Mouse (Mus musculus) CH12.LX (cell line): ENCODE data around the gene Asic2. TPM values are rescaled to one million over a fixed set of nuclear protein-coding genes. Genes with fewer than 3 reads are reported as not detected.

Experiments
- DNase-seq: peaks from one replicate; pipeline ENCODE4 v3.0.0-alpha.2; 2013; ENCODE audit errors: extremely low read depth
- H3K27ac ChIP-seq: 2 replicates; pipeline ENCODE4 v1.5.1; 2012; ENCODE audit warnings: low read depth, mild to moderate bottlenecking, control low read depth, moderate library complexity; ENCODE audit not compliant: insufficient read depth
- H3K27me3 ChIP-seq: replicated peaks from 2 replicates; pipeline ENCODE3; 2012; ENCODE audit warnings: inconsistent platforms
- H3K36me3 ChIP-seq, 2 experiments: replicated peaks in 1 of 2; 2 replicates each; pipeline versions ENCODE3 to v1.6.1; 2012; ENCODE audit warnings: inconsistent platforms in 1 of 2, low read length in 1 of 2, mild to moderate bottlenecking in 1 of 2, mixed read lengths in 1 of 2, moderate library complexity in 1 of 2; ENCODE audit not compliant: control insufficient read depth in 1 of 2, insufficient read depth in 1 of 2
- H3K4me1 ChIP-seq, 2 experiments: 2 replicates each; pipeline ENCODE4 v1.6.1; 2012; ENCODE audit warnings: inconsistent platforms in 1 of 2, moderate library complexity in 1 of 2; ENCODE audit not compliant: insufficient read depth in 2 of 2, control insufficient read depth in 1 of 2
- H3K4me2 ChIP-seq: 2 replicates; pipeline ENCODE4 v1.6.1; 2012; ENCODE audit warnings: low read depth, mild to moderate bottlenecking, control low read depth; ENCODE audit not compliant: poor library complexity, insufficient read depth, severe bottlenecking
- H3K4me3 ChIP-seq, 3 experiments: fragments of 150-350 bp in 1 of 3; sonication (generic) in 1 of 3; replicated peaks in 1 of 3; 2 replicates each; pipeline versions ENCODE3 to v1.5.1; 2011 to 2012; ENCODE audit warnings: low read depth in 2 of 3, low read length in 2 of 3, mild to moderate bottlenecking in 2 of 3, moderate library complexity in 2 of 3, control low read depth in 1 of 3, improper control_type of control experiment in 1 of 3, inconsistent platforms in 1 of 3, mixed read lengths in 1 of 3; ENCODE audit not compliant: poor library complexity in 1 of 3
- H3K79me2 ChIP-seq: replicated peaks from 2 replicates; pipeline ENCODE4 v1.6.1; 2012; ENCODE audit warnings: mild to moderate bottlenecking, moderate library complexity; ENCODE audit not compliant: control insufficient read depth, poor library complexity, insufficient read depth, severe bottlenecking; ENCODE audit errors: extremely low read depth
- H3K9ac ChIP-seq: 2 replicates; pipeline ENCODE4 v1.6.1; 2012; ENCODE audit warnings: low read depth, mild to moderate bottlenecking, control low read depth, moderate library complexity; ENCODE audit not compliant: insufficient read depth
- H3K9me3 ChIP-seq: replicated peaks from 2 replicates; pipeline ENCODE3; 2012; ENCODE audit warnings: low read length, inconsistent platforms, mixed read lengths
- BHLHE40 ChIP-seq: IDR thresholded peaks from 2 replicates; pipeline ENCODE4 v1.6.1; 2011; ENCODE audit warnings: mild to moderate bottlenecking, low read depth, low read length, improper control_type of control experiment
- CHD1 ChIP-seq: IDR thresholded peaks from 2 replicates; pipeline ENCODE4 v1.6.1; 2012; ENCODE audit warnings: low read depth, low read length, improper control_type of control experiment, inconsistent platforms
- CHD2 ChIP-seq: IDR thresholded peaks from 2 replicates; pipeline ENCODE4 v1.6.1; 2011; ENCODE audit warnings: low read length, improper control_type of control experiment
- ELF1 ChIP-seq: IDR thresholded peaks from 2 replicates; pipeline ENCODE4 v1.6.1; 2014; ENCODE audit warnings: low read depth, mild to moderate bottlenecking, inconsistent platforms, low read length, improper control_type of control experiment
- ETS1 ChIP-seq: conservative IDR thresholded peaks from 2 replicates; pipeline ENCODE4 v1.6.1; 2012; ENCODE audit warnings: low read depth, mild to moderate bottlenecking, inconsistent platforms, low read length, improper control_type of control experiment, moderate library complexity
- GABPA ChIP-seq: IDR thresholded peaks from 2 replicates; pipeline ENCODE4 v1.6.1; 2012; ENCODE audit warnings: low read depth, low read length, improper control_type of control experiment, inconsistent platforms; ENCODE audit not compliant: insufficient replicate concordance
- JUN ChIP-seq: IDR thresholded peaks from 2 replicates; pipeline ENCODE4 v1.6.1; 2011; ENCODE audit warnings: low read depth, mild to moderate bottlenecking, low read length, improper control_type of control experiment, moderate library complexity; ENCODE audit not compliant: insufficient read depth
- MXI1 ChIP-seq: IDR thresholded peaks from 2 replicates; pipeline ENCODE4 v1.6.1; 2011; ENCODE audit warnings: mild to moderate bottlenecking, low read depth, low read length, improper control_type of control experiment
- NELFE ChIP-seq: IDR thresholded peaks from 2 replicates; pipeline ENCODE4 v1.6.1; 2011; ENCODE audit warnings: low read depth, low read length, improper control_type of control experiment
- PAX5 ChIP-seq: IDR thresholded peaks from 2 replicates; pipeline ENCODE4 v1.6.1; 2012; ENCODE audit warnings: low read length, inconsistent platforms, mixed read lengths
- POLR2A ChIP-seq: IDR thresholded peaks from 2 replicates; pipeline ENCODE4 v1.6.1; 2011; ENCODE audit warnings: low read depth, mild to moderate bottlenecking, improper control_type of control experiment, low read length
- POLR2AphosphoS2 ChIP-seq: IDR thresholded peaks from 2 replicates; pipeline ENCODE4 v1.6.1; 2011; ENCODE audit warnings: low read depth, low read length, improper control_type of control experiment
- SMC3 ChIP-seq: IDR thresholded peaks from 2 replicates; pipeline ENCODE4 v1.6.1; 2011; ENCODE audit warnings: low read depth, low read length, improper control_type of control experiment
- TBP ChIP-seq: conservative IDR thresholded peaks from 2 replicates; pipeline ENCODE4 v1.6.1; 2011; ENCODE audit warnings: low read depth, low read length, improper control_type of control experiment
- TCF12 ChIP-seq: IDR thresholded peaks from 2 replicates; pipeline ENCODE4 v1.6.1; 2014; ENCODE audit warnings: low read depth, mild to moderate bottlenecking, inconsistent platforms, low read length, improper control_type of control experiment
- USF1 ChIP-seq: IDR thresholded peaks from 2 replicates; pipeline ENCODE4 v1.6.1; 2014; ENCODE audit warnings: low read depth, mild to moderate bottlenecking, inconsistent platforms, low read length, improper control_type of control experiment
- USF2 ChIP-seq: conservative IDR thresholded peaks from 2 replicates; pipeline ENCODE4 v1.6.1; 2011; ENCODE audit warnings: low read depth, low read length, improper control_type of control experiment
- ZC3H11A ChIP-seq: IDR thresholded peaks from 2 replicates; pipeline ENCODE4 v1.6.1; 2012; ENCODE audit warnings: low read depth, mild to moderate bottlenecking, inconsistent platforms, low read length, improper control_type of control experiment
- ZKSCAN1 ChIP-seq: IDR thresholded peaks from 2 replicates; pipeline ENCODE4 v1.6.1; 2012; ENCODE audit warnings: low read depth, inconsistent platforms, low read length, improper control_type of control experiment, borderline replicate concordance
- dilution Hi-C: fragments of 300-500 bp; cut with MboI; formaldehyde crosslinking; loops from 2 replicates; pipeline ENCODE4 v1.14.3; 2020; ENCODE audit warnings: low sequenced_read_pairs; ENCODE audit not compliant: extremely low pct_unique_long_range_greater_than_20kb, extremely low pct_ligation_motif_present
- in situ Hi-C: fragments of 300-500 bp; cut with MboI; formaldehyde crosslinking; loops from 3 replicates; pipeline ENCODE4 v1.14.3; 2019; ENCODE audit warnings: low sequenced_read_pairs, low pct_ligation_motif_present, low pct_unique_long_range_greater_than_20kb, mixed read lengths
- polyA plus RNA-seq: library from polyadenylated mRNA; unstranded; fragments of >175 nt; gene quantifications from 2 replicates; pipeline ENCODE4 v1.2.1, GENCODE M21; 2012; ENCODE audit warnings: low read depth; ENCODE audit not compliant: insufficient read length
- total RNA-seq, 2 experiments: library from RNA; depleted of rRNA; stranded (reverse); fragments of 300-350 nt in 1 of 2; fragments of >200 nt in 1 of 2; gene quantifications; 2 replicates each; pipeline ENCODE4 v1.2.3; 2012 to 2014

Gene Asic2
- total and polyA plus RNA-seq, 3 experiments, result not detected

DNA sequence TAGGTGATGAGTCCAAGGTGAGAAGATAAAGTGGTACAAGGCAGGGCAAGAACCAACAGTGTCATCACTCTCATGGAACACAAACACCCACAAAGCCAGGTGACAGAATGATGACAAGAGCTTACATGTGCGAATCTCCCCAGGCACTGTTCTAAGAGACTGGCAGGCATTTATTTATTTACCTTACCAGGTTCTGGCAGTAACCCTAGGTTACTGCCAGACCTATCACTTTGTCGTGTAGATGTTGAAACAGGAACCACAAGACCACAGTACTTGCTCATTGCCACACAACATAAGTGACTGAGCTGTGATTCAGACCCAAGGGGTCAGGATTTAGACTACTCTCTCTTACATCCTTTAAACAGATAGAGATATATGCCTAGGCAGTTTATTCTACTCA is 46.8 kb upstream of the Asic2 start:
- Histone ChIP-seq H3K4me3 (no peak overlapping the region), H3K9ac (no peak overlapping the region), H3K36me3 (no peaks in the 10 kb centered on the region), H3K9me3 (no peaks in the 10 kb centered on the region), H3K4me2 (no peak overlapping the region), H3K27ac (no peak overlapping the region), H3K27me3 (peaks cover 4% of the 10 kb centered on the region), H3K79me2 (no peaks in the 10 kb centered on the region), H3K4me1 (peaks cover 10 to 42% of the 10 kb centered on the region in 2 experiments; a peak in 3 of 4 replicates)
- TF ChIP-seq GABPA (no peak), PAX5 (no peak), BHLHE40 (no peak), ZKSCAN1 (no peak), USF2 (no peak), NELFE (no peak), TCF12 (no peak), ELF1 (no peak), CHD1 (no peak), ZC3H11A (no peak), POLR2AphosphoS2 (no peak)
- dilution Hi-C loops, result no loop called here
- in situ Hi-C loops, result no loop called here
- no peak for DNase-seq

DNA sequence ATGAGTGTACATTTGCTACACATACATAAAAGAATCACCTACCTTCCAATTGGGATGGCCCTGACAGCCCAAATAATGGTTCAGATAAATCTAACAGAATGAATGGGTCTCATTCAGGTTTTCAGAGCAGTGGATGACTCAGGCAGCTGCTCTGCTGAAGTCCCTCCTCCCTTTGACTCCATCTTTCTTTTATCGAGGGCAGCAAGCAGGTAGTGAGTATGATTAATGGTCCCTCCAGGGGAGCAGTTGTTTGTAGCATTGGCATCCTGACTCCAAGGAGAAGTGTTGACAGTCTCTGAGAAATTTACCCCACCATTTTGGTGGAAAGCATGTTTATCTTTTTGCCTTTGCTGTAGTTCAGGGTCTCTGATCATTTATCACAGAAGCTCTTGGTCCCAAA is 45.5 kb upstream of the Asic2 start:
- H3K27ac ChIP-seq, result no peak overlapping the region
- TF ChIP-seq GABPA (no peak), CHD1 (no peak), TBP (no peak), USF1 (no peak), ZC3H11A (no peak), POLR2A (no peak), MXI1 (no peak), JUN (no peak), BHLHE40 (no peak), NELFE (no peak), CHD2 (no peak), ETS1 (no peak), SMC3 (no peak)
- dilution Hi-C loops (no loop called here), in situ Hi-C loops (no loop called here)
- H3K4me3 ChIP-seq, result no peak overlapping the region
- no peaks in the 10 kb centered on the region for H3K9me3 ChIP-seq
- peaks cover 10 to 29% of the 10 kb centered on the region in 2 experiments; a peak in 3 of 4 replicates for H3K4me1 ChIP-seq
- no peaks in the 10 kb centered on the region for H3K79me2 ChIP-seq
- no peak overlapping the region for H3K9ac ChIP-seq
- no peaks in the 10 kb centered on the region for H3K36me3 ChIP-seq
- H3K27me3 ChIP-seq, result peaks cover 7% of the 10 kb centered on the region
- no peak for DNase-seq
- no peak overlapping the region for H3K4me2 ChIP-seq
